Mouse (Mus musculus): Measurements from ENCODE around the gene Ankmy1.

- no peak for TF ChIP-seq CTCF (conservative IDR thresholded peaks at IDR 0.05; ENCODE audit: low read length)
- TF ChIP-seq NANOG (IDR thresholded peaks at IDR 0.05; ENCODE audit: borderline replicate concordance, low read length): no peak
These were observed 28.7 kb downstream of the Ankmy1 start for GRCm38 (mm10) chr1:92874011-92874410.
